Mouse (Mus musculus): ENCODE measurements around the gene Alox5ap.

Alox5ap gene

GRCm38 (mm10) chr5:149257518-149258281 is 6.9 kb upstream of the Alox5ap start:
- no peak for DNase-seq (ENCODE audit: extremely low read depth, insufficient read length, low spot score)

- no peak for DNase-seq (ENCODE audit: extremely low read depth, insufficient read length, low spot score)
These were observed 5.5 kb upstream of the Alox5ap start for GRCm38 (mm10) chr5:149259093-149259492.

- no peak for DNase-seq (ENCODE audit: extremely low read depth, insufficient read length, low spot score)
These were observed 3.1 kb upstream of the Alox5ap start for GRCm38 (mm10) chr5:149261449-149261848.

GRCm38 (mm10) chr5:149261866-149262265 is 2.7 kb upstream of the Alox5ap start:
- DNase-seq (ENCODE audit: extremely low read depth, insufficient read length, low spot score) = peak; percentile 26

GRCm38 (mm10) chr5:149264878-149265279 is 312 bp downstream of the Alox5ap start:
- no peak for DNase-seq (ENCODE audit: extremely low read depth, insufficient read length, low spot score)

- DNase-seq (ENCODE audit: extremely low read depth, insufficient read length, low spot score) = no peak
These were observed 2.2 kb downstream of the Alox5ap start for GRCm38 (mm10) chr5:149266761-149267221.

GRCm38 (mm10) chr5:149267493-149267892 is 2.9 kb downstream of the Alox5ap start:
- peak; percentile 42 for DNase-seq (ENCODE audit: extremely low read depth, insufficient read length, low spot score)

GRCm38 (mm10) chr5:149271291-149271690 is 6.7 kb downstream of the Alox5ap start:
- no peak for DNase-seq (ENCODE audit: extremely low read depth, insufficient read length, low spot score)

GRCm38 (mm10) chr5:149272535-149272934 is 8.0 kb downstream of the Alox5ap start:
- DNase-seq (ENCODE audit: extremely low read depth, insufficient read length, low spot score) = no peak

- DNase-seq (ENCODE audit: extremely low read depth, insufficient read length, low spot score) = no peak
These were observed 10.0 kb downstream of the Alox5ap start for GRCm38 (mm10) chr5:149274390-149275104.

- no peak for DNase-seq (ENCODE audit: extremely low read depth, insufficient read length, low spot score)
These were observed 10.5 kb downstream of the Alox5ap start for GRCm38 (mm10) chr5:149275105-149275494.

GRCm38 (mm10) chr5:149277529-149277928 is 13.0 kb downstream of the Alox5ap start:
- no peak for DNase-seq (ENCODE audit: extremely low read depth, insufficient read length, low spot score)

GRCm38 (mm10) chr5:149279273-149279844 is 14.8 kb downstream of the Alox5ap start:
- DNase-seq (ENCODE audit: extremely low read depth, insufficient read length, low spot score) = no peak

- no peak for DNase-seq (ENCODE audit: extremely low read depth, insufficient read length, low spot score)
These were observed 18.4 kb downstream of the Alox5ap start for GRCm38 (mm10) chr5:149283009-149283408.

GRCm38 (mm10) chr5:149283821-149284220 is 19.3 kb downstream of the Alox5ap start:
- no peak for DNase-seq (ENCODE audit: extremely low read depth, insufficient read length, low spot score)

GRCm38 (mm10) chr5:149286021-149286420 is 21.5 kb downstream of the Alox5ap start:
- no peak for DNase-seq (ENCODE audit: extremely low read depth, insufficient read length, low spot score)

- no peak for DNase-seq (ENCODE audit: extremely low read depth, insufficient read length, low spot score)
These were observed 22.8 kb downstream of the Alox5ap start for GRCm38 (mm10) chr5:149287148-149288038.

GRCm38 (mm10) chr5:149291266-149291665 is 26.7 kb downstream of the Alox5ap start:
- no peak for DNase-seq (ENCODE audit: extremely low read depth, insufficient read length, low spot score)

GRCm38 (mm10) chr5:149293071-149293470 is 28.5 kb downstream of the Alox5ap start:
- no peak for DNase-seq (ENCODE audit: extremely low read depth, insufficient read length, low spot score)

GRCm38 (mm10) chr5:149296808-149297207 is 32.2 kb downstream of the Alox5ap start:
- no peak for DNase-seq (ENCODE audit: extremely low read depth, insufficient read length, low spot score)

GRCm38 (mm10) chr5:149297464-149297863 is 32.9 kb downstream of the Alox5ap start:
- DNase-seq (ENCODE audit: extremely low read depth, insufficient read length, low spot score) = no peak

Measured in 3134 (cell line).